Mouse (Mus musculus) megakaryocyte, embryonic 14.5 days (primary cell): Measurements from ENCODE around the gene Gphn. TPM values are rescaled to one million over a fixed set of nuclear protein-coding genes. Genes with fewer than 3 reads are reported as not detected.
"Not testable (repeated sequence)": the region's sequence is repeated elsewhere in the genome, so short reads cannot be mapped to it uniquely, and the experiment has no call there.

Experiments used
- H3K27me3 ChIP-seq: replicated peaks from 2 replicates; pipeline ENCODE3; 2012; ENCODE audit warnings: inconsistent platforms
- H3K36me3 ChIP-seq: replicated peaks from 2 replicates; pipeline ENCODE3; 2012; ENCODE audit warnings: low read length, inconsistent platforms, mixed read lengths
- H3K4me1 ChIP-seq: 2 replicates; pipeline ENCODE4 v1.6.1; 2012; ENCODE audit warnings: inconsistent platforms
- H3K4me3 ChIP-seq: replicated peaks from 2 replicates; pipeline ENCODE3; 2012; ENCODE audit warnings: moderate library complexity, mild to moderate bottlenecking, inconsistent platforms
- H3K9me3 ChIP-seq: 2 replicates; pipeline ENCODE4 v1.6.1; 2012; ENCODE audit warnings: inconsistent platforms
- FLI1 ChIP-seq: IDR thresholded peaks from 2 replicates; pipeline ENCODE4 v1.6.1; 2012; ENCODE audit warnings: low read length, inconsistent platforms, mixed read lengths
- GATA1 ChIP-seq: IDR thresholded peaks from 3 replicates; pipeline ENCODE4 v1.6.1; 2012; ENCODE audit warnings: mixed read lengths, low read length, inconsistent platforms, borderline replicate concordance
- polyA plus RNA-seq: library from polyadenylated mRNA; stranded (reverse); fragments of >175 nt; gene quantifications from 2 replicates; pipeline ENCODE4 v1.2.3, GENCODE M21; 2012; ENCODE audit warnings: low replicate concordance; ENCODE audit not compliant: insufficient read depth

The Gphn gene
- polyA plus RNA-seq, 1 experiment, result 6.9 TPM

DNA sequence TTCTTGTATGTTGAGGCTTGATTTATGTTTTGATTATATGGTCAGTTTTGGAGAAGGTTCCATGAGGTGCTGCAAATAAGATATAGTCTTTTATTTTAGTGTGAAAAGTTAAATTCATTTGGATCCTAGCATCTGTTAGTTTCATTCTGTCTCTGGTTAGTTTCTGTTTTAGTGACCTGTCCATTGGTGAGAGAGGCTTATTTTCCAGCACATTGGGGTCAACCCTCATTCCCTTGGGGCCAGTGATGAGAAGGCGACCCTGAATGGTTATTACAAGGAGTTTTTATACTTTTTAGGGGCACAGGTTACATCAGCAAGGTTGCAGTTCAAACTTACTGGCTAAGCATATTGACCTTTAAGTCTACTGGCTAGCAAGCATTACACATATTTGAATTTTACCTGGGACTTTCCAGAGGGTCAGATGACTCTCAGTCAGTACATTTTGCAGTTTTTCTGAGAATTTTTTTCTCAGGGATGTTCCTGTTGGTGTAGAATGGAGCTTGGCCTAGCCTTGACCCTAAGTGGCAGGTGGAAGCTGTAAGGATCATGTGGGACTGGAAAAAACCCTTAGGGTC, 72.7 kb downstream of the Gphn start:
- Histone ChIP-seq H3K4me3 (no peak overlapping the region), H3K27me3 (no peaks in the 10 kb centered on the region), H3K9me3 (peaks cover 2% of the 10 kb centered on the region; the same call in 1 of the 2 replicates), H3K4me1 (peaks cover 6% of the 10 kb centered on the region), H3K36me3 (peaks cover under 1% of the 10 kb centered on the region)
- TF ChIP-seq GATA1, result no peak
- no peak for TF ChIP-seq FLI1

DNA sequence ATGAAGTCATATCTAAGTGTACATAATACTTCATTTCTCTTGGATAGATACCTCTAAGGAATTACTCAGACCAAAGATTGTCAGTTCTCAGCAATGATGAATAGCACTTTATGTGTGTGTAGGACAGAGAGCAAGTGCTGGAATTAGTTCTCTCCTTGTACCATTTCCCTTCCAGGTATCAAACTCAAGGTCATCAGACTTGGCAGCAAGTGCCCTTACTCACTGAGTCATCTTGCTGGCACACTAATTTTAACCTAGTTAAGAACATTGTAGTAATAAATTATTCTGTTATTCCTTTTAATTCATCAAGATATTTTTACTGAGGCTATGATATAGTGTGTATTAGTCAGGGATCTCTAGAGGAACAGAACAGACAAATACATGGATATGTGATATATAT, 88.9 kb downstream of the Gphn start:
- no peak overlapping the region for H3K4me3 ChIP-seq
- H3K27me3 ChIP-seq, result no peaks in the 10 kb centered on the region
- H3K4me1 ChIP-seq, result no peaks in the 10 kb centered on the region
- no peaks in the 10 kb centered on the region for H3K9me3 ChIP-seq
- TF ChIP-seq GATA1, result no peak
- no peak for TF ChIP-seq FLI1
- peaks cover 7% of the 10 kb centered on the region for H3K36me3 ChIP-seq

DNA sequence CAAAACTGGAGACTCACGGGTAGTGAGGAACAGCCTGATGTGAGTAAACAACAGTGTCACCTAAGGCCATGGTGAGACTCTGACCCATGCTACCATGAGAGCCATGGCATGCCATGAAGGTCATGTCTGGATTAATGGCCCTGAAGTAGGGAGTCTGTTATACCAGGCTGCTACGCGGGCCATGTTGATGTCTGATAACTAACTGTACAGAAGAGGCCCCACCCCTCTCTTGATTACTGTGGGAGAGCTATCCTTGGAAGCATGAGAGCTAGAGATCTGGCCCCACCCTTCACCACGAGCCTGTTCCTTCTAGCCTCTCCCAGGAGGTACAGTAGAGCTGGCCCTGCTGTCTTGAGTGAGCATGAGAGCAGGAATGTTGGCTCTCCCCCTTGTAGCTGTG, 101.8 kb downstream of the Gphn start:
- Histone ChIP-seq H3K9me3 (no peaks in the 10 kb centered on the region), H3K4me1 (peaks cover 6% of the 10 kb centered on the region; the same call in 1 of the 2 replicates), H3K36me3 (peaks cover 7% of the 10 kb centered on the region), H3K27me3 (no peaks in the 10 kb centered on the region), H3K4me3 (peak overlapping the region; percentile 25)
- TF ChIP-seq GATA1 (no peak), FLI1 (no peak)

- H3K36me3 ChIP-seq, result peaks cover 7% of the 10 kb centered on the region
- H3K4me1 ChIP-seq, result peaks cover 6% of the 10 kb centered on the region; the same call in 1 of the 2 replicates
- H3K27me3 ChIP-seq, result no peaks in the 10 kb centered on the region
- H3K9me3 ChIP-seq, result no peaks in the 10 kb centered on the region
- no peak for TF ChIP-seq GATA1
- no peak for TF ChIP-seq FLI1
- H3K4me3 ChIP-seq, result no peak overlapping the region
These were observed 105.9 kb downstream of the Gphn start for GRCm38 (mm10) chr12:78332107-78332506.

DNA sequence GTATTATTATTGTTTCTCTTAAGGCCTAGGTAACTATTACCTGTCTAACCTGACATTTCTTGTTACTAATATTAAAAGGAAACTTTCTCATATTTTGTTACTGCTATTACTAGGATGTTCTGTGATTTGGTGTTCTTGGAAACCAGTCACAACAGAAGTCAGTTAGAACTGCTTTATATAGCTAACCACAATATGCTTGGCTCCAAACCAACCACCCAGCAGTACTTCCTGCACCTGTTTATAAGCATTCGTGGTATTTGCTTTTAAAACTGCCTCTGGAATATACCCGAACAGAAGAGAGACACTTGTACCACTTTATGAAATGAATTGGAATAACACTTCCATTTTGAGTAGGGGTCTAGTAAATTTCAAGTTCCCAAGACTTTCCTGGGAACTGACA, 130.3 kb downstream of the Gphn start:
- Histone ChIP-seq H3K4me3 (no peak overlapping the region), H3K36me3 (peaks cover 4% of the 10 kb centered on the region), H3K27me3 (no peaks in the 10 kb centered on the region), H3K9me3 (no peaks in the 10 kb centered on the region), H3K4me1 (no peaks in the 10 kb centered on the region; the same call in 1 of the 2 replicates)
- TF ChIP-seq GATA1 (no peak), FLI1 (no peak)

- Histone ChIP-seq H3K27me3 (no peaks in the 10 kb centered on the region), H3K4me1 (no peaks in the 10 kb centered on the region), H3K4me3 (no peak overlapping the region), H3K36me3 (peaks cover 12% of the 10 kb centered on the region), H3K9me3 (peaks cover 3% of the 10 kb centered on the region; the same call in 1 of the 2 replicates)
- TF ChIP-seq GATA1, result no peak
- no peak for TF ChIP-seq FLI1
These were observed 163.1 kb downstream of the Gphn start for GRCm38 (mm10) chr12:78389267-78389666.

- Histone ChIP-seq H3K4me3 (no peak overlapping the region), H3K4me1 (no peaks in the 10 kb centered on the region), H3K27me3 (no peaks in the 10 kb centered on the region), H3K36me3 (peaks cover 15% of the 10 kb centered on the region), H3K9me3 (peaks cover 3% of the 10 kb centered on the region; the same call in 1 of the 2 replicates)
- TF ChIP-seq FLI1 (no peak), GATA1 (no peak)
These were observed 169.1 kb downstream of the Gphn start for GRCm38 (mm10) chr12:78395297-78395696.

GRCm38 (mm10) chr12:78407518-78407917, 181.3 kb downstream of the Gphn start:
- not testable (repeated sequence) for H3K4me1 ChIP-seq

GRCm38 (mm10) chr12:78522176-78522575, 296.0 kb downstream of the Gphn start:
- Histone ChIP-seq H3K9me3 (no peaks in the 10 kb centered on the region), H3K36me3 (no peaks in the 10 kb centered on the region), H3K4me3 (no peak overlapping the region), H3K27me3 (no peaks in the 10 kb centered on the region), H3K4me1 (no peaks in the 10 kb centered on the region)
- no peak for TF ChIP-seq GATA1

More at GRCm38 (mm10) chr12:78407518-78407917, 181.3 kb downstream of the Gphn start:
- not testable (repeated sequence) for H3K4me3 ChIP-seq, H3K9me3 ChIP-seq, H3K36me3 ChIP-seq, H3K27me3 ChIP-seq

GRCm38 (mm10) chr12:78522804-78523394, 296.7 kb downstream of the Gphn start:
- no peaks in the 10 kb centered on the region for H3K4me1 ChIP-seq
- no peak for TF ChIP-seq GATA1
- no peak for TF ChIP-seq FLI1
- no peaks in the 10 kb centered on the region for H3K9me3 ChIP-seq
- H3K36me3 ChIP-seq, result no peaks in the 10 kb centered on the region
- H3K4me3 ChIP-seq, result no peak overlapping the region
- H3K27me3 ChIP-seq, result no peaks in the 10 kb centered on the region

DNA sequence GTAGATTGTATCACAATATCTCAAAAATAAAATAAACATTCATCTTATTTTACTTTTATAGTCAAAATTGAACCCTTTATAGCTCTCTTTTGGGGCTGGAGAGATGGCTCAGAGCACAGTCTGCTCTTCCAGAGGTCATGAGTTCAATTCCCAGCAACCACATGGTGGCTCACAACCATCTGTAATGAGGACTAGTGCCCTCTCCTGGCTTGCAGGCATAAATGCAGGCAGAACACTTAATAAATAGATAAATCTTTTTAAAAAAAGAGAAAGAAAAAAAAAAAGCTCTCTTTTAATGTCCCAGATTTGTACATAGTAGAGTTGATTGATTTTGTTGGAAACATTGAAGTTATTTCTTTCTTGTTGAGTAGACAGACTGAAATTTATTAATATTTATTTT, 311.4 kb downstream of the Gphn start:
- not testable (repeated sequence) for H3K4me3 ChIP-seq, H3K36me3 ChIP-seq, H3K4me1 ChIP-seq, H3K27me3 ChIP-seq, H3K9me3 ChIP-seq
